In genomic region chr2:92845061-92845769, GRCm38 (mm10) we compare ENCODE assay signal across 9 mouse cellular contexts.
DNase-seq lines count a peak whose midpoint lies in the region; ATAC-seq lines count a peak whose summit lies in the region.
"Had no signal": no experiment of that assay in that cellular context is flagged by ENCODE, and none has a peak within 500 bp of the region (broad histone marks: within the 10 kb centered on the region; RNA-seq: fewer than 3 reads in every experiment).

No protein-coding gene starts in this region.

- DNase-seq in urinary bladder, postnatal 14 days (ENCODE audit: low spot score) = peak; percentile 67
- no peak for DNase-seq in urinary bladder, postnatal 10 days (ENCODE audit: low spot score)
- DNase-seq in embryonic facial prominence, embryonic 14.5 days (ENCODE audit: low spot score) = peak; percentile 67
- peak; percentile 35 for DNase-seq in hindbrain, embryonic 10.5 days (ENCODE audit: low spot score)
- DNase-seq in kidney, postnatal 4 days = peak; percentile 79 to 88
- DNase-seq in urinary bladder, postnatal 36 days (ENCODE audit: low spot score in 2 of 2) = peak; percentile 17 to 62
- no peak for DNase-seq in thymus, postnatal 36 days

- H3K36me3 ChIP-seq in embryonic facial prominence, embryonic 14.5 days (ENCODE audit: control insufficient read depth, insufficient read depth, low read length) = no peaks in the 10 kb centered on the region
- H3K36me3 ChIP-seq in hindbrain, embryonic 10.5 days = no peaks in the 10 kb centered on the region
- no peaks in the 10 kb centered on the region for H3K36me3 ChIP-seq in midbrain, embryonic 16.5 days (ENCODE audit: control insufficient read depth, insufficient read depth, low read length)
- H3K36me3 ChIP-seq: heart, embryonic 13.5 days had no signal

- H3K9me3 ChIP-seq in embryonic facial prominence, embryonic 14.5 days (ENCODE audit: control insufficient read depth, low read length) = no peaks in the 10 kb centered on the region
- H3K9me3 ChIP-seq in hindbrain, embryonic 10.5 days = no peaks in the 10 kb centered on the region
- H3K9me3 ChIP-seq in midbrain, embryonic 16.5 days (replicated peaks; ENCODE audit: control insufficient read depth, low read length, poor library complexity, severe bottlenecking) = no peaks in the 10 kb centered on the region
- H3K9me3 ChIP-seq: heart, embryonic 13.5 days had no signal

- WGBS in embryonic facial prominence, embryonic 14.5 days = 34% methylated on average over 14 of the region's 14 CpGs
- 21% methylated on average over 14 of the region's 14 CpGs for WGBS in hindbrain, embryonic 10.5 days
- 13% methylated on average over 14 of the region's 14 CpGs for WGBS in midbrain, embryonic 16.5 days

- H3K9ac ChIP-seq in embryonic facial prominence, embryonic 14.5 days (ENCODE audit: low read depth, low read length) = no peak overlapping the region
- H3K9ac ChIP-seq in midbrain, embryonic 16.5 days (ENCODE audit: low read depth, low read length) = 0 out of 2 replicates have a peak overlapping the region, but pooled peaks have one; percentile 20
- H3K9ac ChIP-seq: heart, embryonic 13.5 days had no signal

- H3K4me2 ChIP-seq in embryonic facial prominence, embryonic 14.5 days (ENCODE audit: low read depth, low read length) = no peak overlapping the region
- H3K4me2 ChIP-seq in midbrain, embryonic 16.5 days (ENCODE audit: low read length) = no peak overlapping the region
- H3K4me2 ChIP-seq: heart, embryonic 13.5 days had no signal

- ATAC-seq in embryonic facial prominence, embryonic 14.5 days (ENCODE audit: low read depth) = 0 out of 2 replicates have a peak, but pooled peaks have one; percentile 44
- peak; percentile 54 for ATAC-seq in midbrain, embryonic 16.5 days

- peaks cover 5% of the 10 kb centered on the region for H3K4me1 ChIP-seq in embryonic facial prominence, embryonic 14.5 days (ENCODE audit: control insufficient read depth, insufficient read depth, low read length)
- H3K4me1 ChIP-seq in hindbrain, embryonic 10.5 days (replicated peaks) = peaks cover 30% of the 10 kb centered on the region
- H3K4me1 ChIP-seq in midbrain, embryonic 16.5 days (ENCODE audit: control insufficient read depth, insufficient read depth, low read length) = peaks cover 31% of the 10 kb centered on the region

- H3K4me3 ChIP-seq in embryonic facial prominence, embryonic 14.5 days (ENCODE audit: low read depth, low read length) = no peak overlapping the region
- H3K4me3 ChIP-seq in hindbrain, embryonic 10.5 days = 0 out of 2 replicates have a peak overlapping the region, but pooled peaks have one; percentile 4
- H3K4me3 ChIP-seq in midbrain, embryonic 16.5 days (ENCODE audit: low read depth, low read length) = no peak overlapping the region; the same call in 1 of the 2 replicates
- H3K4me3 ChIP-seq: heart, embryonic 13.5 days had no signal

- peak overlapping the region; percentile 31; the same call in 1 of the 2 replicates for H3K27ac ChIP-seq in embryonic facial prominence, embryonic 14.5 days (replicated peaks; ENCODE audit: low read depth, low read length)
- peak overlapping the region; percentile 71 for H3K27ac ChIP-seq in hindbrain, embryonic 10.5 days
- peak overlapping the region; percentile 78 for H3K27ac ChIP-seq in midbrain, embryonic 16.5 days (ENCODE audit: low read length)
- H3K27ac ChIP-seq: heart, embryonic 13.5 days had no signal

- no peaks in the 10 kb centered on the region for H3K27me3 ChIP-seq in embryonic facial prominence, embryonic 14.5 days (replicated peaks; ENCODE audit: control insufficient read depth, insufficient read depth, low read length)
- peaks cover 26% of the 10 kb centered on the region for H3K27me3 ChIP-seq in hindbrain, embryonic 10.5 days (ENCODE audit: insufficient read depth, poor library complexity, severe bottlenecking)
- H3K27me3 ChIP-seq in midbrain, embryonic 16.5 days (ENCODE audit: control insufficient read depth, insufficient read depth, low read depth, low read length) = no peaks in the 10 kb centered on the region
- H3K27me3 ChIP-seq: heart, embryonic 13.5 days had no signal

Comparison
In these comparisons a context has a peak if more than half of its experiments do, and no peak if none do; other contexts are left out.
1. DNase-seq: peak in urinary bladder, postnatal 14 days (single experiment), embryonic facial prominence, embryonic 14.5 days (single experiment), hindbrain, embryonic 10.5 days (single experiment), kidney, postnatal 4 days (2 of 2) and urinary bladder, postnatal 36 days (2 of 2); none in urinary bladder, postnatal 10 days (single experiment) and thymus, postnatal 36 days (0 of 2).
2. Peak in every context shown above with its lines, with median percentiles within 50 percentile points of each other: H3K27ac ChIP-seq.